Mouse (Mus musculus): ENCODE data around the gene Acp6.

DNA sequence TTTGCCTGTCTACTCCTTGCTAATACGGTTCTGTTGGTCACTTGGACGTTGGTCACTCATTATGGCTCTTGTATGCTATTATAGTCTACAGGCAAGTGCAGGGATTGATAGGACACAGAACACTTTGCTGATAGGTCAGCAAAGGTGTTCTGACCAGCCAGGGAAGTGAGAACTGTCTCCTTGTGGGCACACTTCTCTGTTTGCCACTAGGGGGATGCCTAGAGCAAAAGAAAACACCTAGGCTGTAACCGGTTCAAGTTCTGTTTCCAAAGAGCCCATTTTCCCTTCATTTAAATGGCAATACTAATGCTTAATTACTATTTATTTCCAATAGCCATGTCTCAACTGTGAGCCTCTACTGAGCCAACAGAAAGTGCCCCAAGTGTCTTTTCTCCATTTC lies 25.2 kb downstream of the Acp6 start:
- TF ChIP-seq CTCF (IDR thresholded peaks at IDR 0.05; ENCODE audit: control insufficient read depth, insufficient read depth, insufficient replicate concordance, low read depth, low read length), result no peak
- TF ChIP-seq POLR2A (IDR thresholded peaks at IDR 0.05; ENCODE audit: control insufficient read depth, low read depth, low read length), result no peak
